Mouse (Mus musculus): ENCODE data around the gene Rps18. TPM values are rescaled to one million over a fixed set of nuclear protein-coding genes. Genes with fewer than 3 reads are reported as not detected.
A peak's percentile ranks its signal among the peaks of the same experiment; 100 is the strongest.

Gene Rps18
- polyA plus RNA-seq, 1 experiment from 2014 or later, result 701 TPM

- peaks cover 23% of the 10 kb centered on the region for H3K4me1 ChIP-seq (replicated peaks)
- no peak overlapping the region for H3K4me3 ChIP-seq
- no peak for ATAC-seq (ENCODE audit: low FRiP score, low read depth)
- H3K9ac ChIP-seq, result no peak overlapping the region
- H3K27me3 ChIP-seq, result no peaks in the 10 kb centered on the region
- peaks cover 14% of the 10 kb centered on the region; the same call in 1 of the 2 replicates for H3K36me3 ChIP-seq
- no peak overlapping the region for H3K4me2 ChIP-seq
- no peak overlapping the region for H3K27ac ChIP-seq (replicated peaks)
- 88% methylated on average over 15 of the region's 15 CpGs for WGBS
- H3K9me3 ChIP-seq, result no peaks in the 10 kb centered on the region
These were observed 18.8 kb downstream of the Rps18 start for GRCm38 (mm10) chr17:33936993-33937392.

GRCm38 (mm10) chr17:33935422-33936055 lies 20.3 kb downstream of the Rps18 start:
- Histone ChIP-seq H3K27ac (replicated peaks) (no peak overlapping the region), H3K4me2 (no peak overlapping the region), H3K27me3 (no peaks in the 10 kb centered on the region), H3K4me1 (replicated peaks) (peaks cover 22% of the 10 kb centered on the region), H3K36me3 (peaks cover 14% of the 10 kb centered on the region; the same call in 1 of the 2 replicates), H3K4me3 (no peak overlapping the region), H3K9ac (no peak overlapping the region), H3K9me3 (no peaks in the 10 kb centered on the region)
- WGBS, result 88% methylated on average over 21 of the region's 21 CpGs
- no peak for ATAC-seq (ENCODE audit: low FRiP score, low read depth)

- 91% methylated on average over 15 of the region's 15 CpGs for WGBS
- Histone ChIP-seq H3K4me2 (no peak overlapping the region), H3K27ac (replicated peaks) (no peak overlapping the region), H3K9ac (no peak overlapping the region), H3K27me3 (no peaks in the 10 kb centered on the region), H3K4me1 (replicated peaks) (peaks cover 26% of the 10 kb centered on the region), H3K9me3 (no peaks in the 10 kb centered on the region), H3K4me3 (no peak overlapping the region), H3K36me3 (peaks cover 14% of the 10 kb centered on the region; the same call in 1 of the 2 replicates)
- ATAC-seq (ENCODE audit: low FRiP score, low read depth), result no peak
These were observed 22.8 kb downstream of the Rps18 start for GRCm38 (mm10) chr17:33932970-33933369.

- peaks cover 17% of the 10 kb centered on the region; the same call in 1 of the 2 replicates for H3K36me3 ChIP-seq
- no peaks in the 10 kb centered on the region for H3K9me3 ChIP-seq
- H3K4me1 ChIP-seq (replicated peaks), result peaks cover 29% of the 10 kb centered on the region
- no peak for ATAC-seq (ENCODE audit: low FRiP score, low read depth)
- H3K4me2 ChIP-seq, result no peak overlapping the region
- H3K27ac ChIP-seq (replicated peaks), result no peak overlapping the region
- no peaks in the 10 kb centered on the region for H3K27me3 ChIP-seq
- H3K4me3 ChIP-seq, result no peak overlapping the region
- WGBS, result 93% methylated on average over 14 of the region's 14 CpGs
- H3K9ac ChIP-seq, result no peak overlapping the region
These were observed 23.4 kb downstream of the Rps18 start for GRCm38 (mm10) chr17:33932448-33932847.

- H3K4me2 ChIP-seq, result peak overlapping the region; percentile 99; the same call in 1 of the 2 replicates
- 94% methylated on average over 11 of the region's 11 CpGs for WGBS
- H3K4me3 ChIP-seq, result no peak overlapping the region
- ATAC-seq (ENCODE audit: low FRiP score, low read depth), result no peak
- no peaks in the 10 kb centered on the region for H3K9me3 ChIP-seq
- peaks cover 14% of the 10 kb centered on the region; the same call in 1 of the 2 replicates for H3K36me3 ChIP-seq
- no peaks in the 10 kb centered on the region for H3K27me3 ChIP-seq
- no peak overlapping the region for H3K9ac ChIP-seq
- H3K27ac ChIP-seq (replicated peaks), result no peak overlapping the region
- H3K4me1 ChIP-seq (replicated peaks), result peaks cover 29% of the 10 kb centered on the region
These were observed 23.9 kb downstream of the Rps18 start for GRCm38 (mm10) chr17:33931947-33932346.

- peak overlapping the region; percentile 7; the same call in 1 of the 2 replicates for H3K27ac ChIP-seq (replicated peaks)
- peak overlapping the region; percentile 88 for H3K9ac ChIP-seq
- 43% methylated on average over 18 of the region's 18 CpGs for WGBS
- H3K4me1 ChIP-seq (replicated peaks), result peaks cover 29% of the 10 kb centered on the region
- H3K36me3 ChIP-seq, result 0 out of 2 replicates have a peak, but pooled peaks cover 10% of the 10 kb centered on the region
- no peaks in the 10 kb centered on the region for H3K9me3 ChIP-seq
- H3K4me2 ChIP-seq, result peak overlapping the region; percentile 99
- no peak for ATAC-seq (ENCODE audit: low FRiP score, low read depth)
- peak overlapping the region; percentile 93 for H3K4me3 ChIP-seq
- no peaks in the 10 kb centered on the region for H3K27me3 ChIP-seq
These were observed 24.5 kb downstream of the Rps18 start for GRCm38 (mm10) chr17:33931159-33931866.

- H3K4me2 ChIP-seq, result peak overlapping the region; percentile 99
- no peaks in the 10 kb centered on the region for H3K9me3 ChIP-seq
- H3K4me3 ChIP-seq, result peak overlapping the region; percentile 93
- no peaks in the 10 kb centered on the region for H3K27me3 ChIP-seq
- H3K4me1 ChIP-seq (replicated peaks), result peaks cover 29% of the 10 kb centered on the region
- H3K9ac ChIP-seq, result peak overlapping the region; percentile 88
- H3K36me3 ChIP-seq, result 0 out of 2 replicates have a peak, but pooled peaks cover 10% of the 10 kb centered on the region
- peak overlapping the region; percentile 97 for H3K27ac ChIP-seq (replicated peaks)
- peak; percentile 16; the same call in 1 of the 2 replicates for ATAC-seq (ENCODE audit: low FRiP score, low read depth)
- under 1% methylated on average over 40 of the region's 45 CpGs for WGBS
These were observed 25.3 kb downstream of the Rps18 start for GRCm38 (mm10) chr17:33930280-33931158.

- Histone ChIP-seq H3K27me3 (no peaks in the 10 kb centered on the region), H3K9ac (peak within 1 kb of the TSS; percentile 88), H3K4me2 (peak within 1 kb of the TSS; percentile 99), H3K9me3 (no peaks in the 10 kb centered on the region), H3K4me3 (peak within 1 kb of the TSS; percentile 93), H3K4me1 (replicated peaks) (peaks cover 29% of the 10 kb centered on the region), H3K36me3 (0 out of 2 replicates have a peak, but pooled peaks cover 10% of the 10 kb centered on the region), H3K27ac (replicated peaks) (peak within 1 kb of the TSS; percentile 97)
- peak; percentile 85 for ATAC-seq (ENCODE audit: low FRiP score, low read depth)
- under 1% methylated on average over 75 of the region's 80 CpGs for WGBS
These were observed 26.2 kb downstream of the Rps18 start, which contains the start of gene Rgl2 for GRCm38 (mm10) chr17:33929371-33930279. Gene Rgl2 (plus strand): TSS chr17:33929543.

- H3K27me3 ChIP-seq, result no peaks in the 10 kb centered on the region
- H3K4me1 ChIP-seq (replicated peaks), result peaks cover 29% of the 10 kb centered on the region
- H3K4me3 ChIP-seq, result peak overlapping the region; percentile 93
- WGBS, result 63% methylated on average over 21 of the region's 21 CpGs
- H3K27ac ChIP-seq (replicated peaks), result peak overlapping the region; percentile 97; the same call in 1 of the 2 replicates
- peak overlapping the region; percentile 99 for H3K4me2 ChIP-seq
- H3K9me3 ChIP-seq, result no peaks in the 10 kb centered on the region
- ATAC-seq (ENCODE audit: low FRiP score, low read depth), result no peak
- peak overlapping the region; percentile 74 for H3K9ac ChIP-seq
- 0 out of 2 replicates have a peak, but pooled peaks cover 9% of the 10 kb centered on the region for H3K36me3 ChIP-seq
These were observed 27.4 kb downstream of the Rps18 start for GRCm38 (mm10) chr17:33928251-33928947.

- Histone ChIP-seq H3K9me3 (no peaks in the 10 kb centered on the region), H3K4me3 (no peak overlapping the region), H3K4me1 (replicated peaks) (peaks cover 27% of the 10 kb centered on the region), H3K4me2 (no peak overlapping the region), H3K27me3 (no peaks in the 10 kb centered on the region), H3K36me3 (0 out of 2 replicates have a peak, but pooled peaks cover 8% of the 10 kb centered on the region), H3K9ac (no peak overlapping the region), H3K27ac (replicated peaks) (no peak overlapping the region)
- no peak for ATAC-seq (ENCODE audit: low FRiP score, low read depth)
- 78% methylated on average over 17 of the region's 17 CpGs for WGBS
These were observed 29.4 kb downstream of the Rps18 start for GRCm38 (mm10) chr17:33926207-33926932.

All from hindbrain, embryonic 15.5 days (tissue).